Mouse (Mus musculus) forebrain, embryonic 16.5 days (tissue): Measurements from ENCODE around the gene Ppp1r37. TPM values are rescaled to one million over a fixed set of nuclear protein-coding genes. Genes with fewer than 3 reads are reported as not detected.

Source experiments
- ATAC-seq: fragments of 200-750 bp; cut with Nextera tagmentation; 2 replicates; pipeline ENCODE4 v1.8.0; 2017; ENCODE audit warnings: mild to moderate bottlenecking, moderate library complexity
- H3K27ac ChIP-seq: fragments of 300-500 bp; sonication (generic); 2 replicates; pipeline ENCODE4 v1.5.1; 2014; ENCODE audit warnings: low read length, control low read depth
- H3K27me3 ChIP-seq: fragments of 300-500 bp; sonication (generic); replicated peaks from 2 replicates; pipeline ENCODE4 v1.6.1; 2014; ENCODE audit warnings: low read length; ENCODE audit not compliant: control insufficient read depth, insufficient read depth
- H3K36me3 ChIP-seq: fragments of 300-500 bp; sonication (generic); 2 replicates; pipeline ENCODE4 v1.6.1; 2014; ENCODE audit not compliant: control insufficient read depth, insufficient read depth
- H3K4me1 ChIP-seq: fragments of 300-500 bp; sonication (generic); replicated peaks from 2 replicates; pipeline ENCODE4 v1.6.1; 2014; ENCODE audit warnings: low read length; ENCODE audit not compliant: control insufficient read depth, insufficient read depth
- H3K4me2 ChIP-seq: fragments of 300-500 bp; sonication (generic); 2 replicates; pipeline ENCODE4 v1.6.1; 2014; ENCODE audit warnings: mild to moderate bottlenecking, low read length, control low read depth
- H3K4me3 ChIP-seq: fragments of 300-500 bp; sonication (generic); replicated peaks from 2 replicates; pipeline ENCODE4 v1.5.1; 2014; ENCODE audit warnings: mild to moderate bottlenecking, low read length, control low read depth
- H3K9ac ChIP-seq: fragments of 300-500 bp; sonication (generic); replicated peaks from 2 replicates; pipeline ENCODE4 v1.6.1; 2014; ENCODE audit warnings: low read depth, low read length, control low read depth
- H3K9me3 ChIP-seq: fragments of 300-500 bp; sonication (generic); 2 replicates; pipeline ENCODE4 v1.6.1; 2016; ENCODE audit warnings: low read length; ENCODE audit not compliant: control insufficient read depth
- WGBS: fragments of 180-500 bp; shearing (Covaris S2); extraction: QIAGEN DNeasy Blood & Tissue Kit; methylation state at CpG from one replicate; pipeline ENCODE4 v1.1.7; 2014; 5-methylcytosine and 5-hydroxymethylcytosine counted together
- polyA plus RNA-seq: library from polyadenylated mRNA; unstranded; fragments of >200 nt; fragmentation: Nextera tagmentation; extraction: Ambion mirVana; gene quantifications from 2 replicates; pipeline ENCODE4 v1.2.1, GENCODE M21; 2015

Ppp1r37 gene
- polyA plus RNA-seq, 1 experiment from 2014 or later = 38.8 TPM

DNA sequence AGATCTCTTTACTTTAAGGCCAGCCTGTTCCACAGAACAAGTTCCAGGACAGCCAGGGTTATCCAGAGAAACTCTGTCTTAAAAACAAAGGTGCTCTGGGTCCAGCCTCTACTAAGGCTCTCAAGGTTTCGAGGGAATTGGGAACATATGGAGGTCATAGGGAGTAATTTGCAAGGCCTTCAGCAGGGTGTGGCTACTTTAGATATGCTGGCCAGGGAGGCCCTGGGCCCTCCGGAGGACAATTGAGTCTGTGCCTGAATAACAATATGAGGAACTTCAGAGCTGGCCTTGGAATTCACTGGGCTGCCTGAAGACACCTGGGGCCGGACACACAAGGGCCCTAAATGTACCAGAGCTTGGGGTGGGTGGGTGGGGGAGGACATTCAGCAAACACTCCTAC is 12.7 kb upstream of the Ppp1r37 start:
- Histone ChIP-seq H3K9ac (no peak overlapping the region), H3K4me3 (no peak overlapping the region), H3K36me3 (peaks cover 4% of the 10 kb centered on the region), H3K4me1 (peaks cover 24% of the 10 kb centered on the region), H3K9me3 (no peaks in the 10 kb centered on the region), H3K27ac (no peak overlapping the region), H3K4me2 (no peak overlapping the region), H3K27me3 (peaks cover 26% of the 10 kb centered on the region)
- 71% methylated on average over 3 of the region's 3 CpGs for WGBS
- ATAC-seq = no peak

DNA sequence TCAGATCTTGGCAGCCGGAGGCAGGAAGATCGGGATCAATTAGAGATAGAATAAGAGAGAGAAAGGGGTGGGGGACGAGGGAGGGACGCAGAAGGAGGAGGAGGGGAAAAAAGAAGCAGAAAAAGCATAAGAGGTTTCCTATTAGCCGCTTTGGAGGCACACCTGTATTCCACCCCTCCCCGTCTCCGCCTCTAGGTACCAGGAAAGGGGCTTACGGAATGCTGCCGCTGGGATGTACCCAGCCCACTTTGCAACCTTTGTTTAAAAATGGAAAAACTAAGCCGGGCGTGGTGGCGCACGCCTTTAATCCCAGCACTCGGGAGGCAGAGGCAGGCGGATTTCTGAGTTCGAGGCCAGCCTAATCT is 10.9 kb upstream of the Ppp1r37 start:
- H3K27ac ChIP-seq = no peak overlapping the region
- peaks cover 22% of the 10 kb centered on the region for H3K27me3 ChIP-seq
- peak overlapping the region; percentile 69 for H3K4me3 ChIP-seq
- H3K4me2 ChIP-seq = peak overlapping the region; percentile 87
- no peak; the same call in 1 of the 2 replicates for ATAC-seq
- H3K9ac ChIP-seq = peak overlapping the region; percentile 76
- no peaks in the 10 kb centered on the region for H3K9me3 ChIP-seq
- peaks cover 24% of the 10 kb centered on the region for H3K4me1 ChIP-seq
- WGBS = 26% methylated on average over 15 of the region's 16 CpGs
- no peaks in the 10 kb centered on the region for H3K36me3 ChIP-seq

DNA sequence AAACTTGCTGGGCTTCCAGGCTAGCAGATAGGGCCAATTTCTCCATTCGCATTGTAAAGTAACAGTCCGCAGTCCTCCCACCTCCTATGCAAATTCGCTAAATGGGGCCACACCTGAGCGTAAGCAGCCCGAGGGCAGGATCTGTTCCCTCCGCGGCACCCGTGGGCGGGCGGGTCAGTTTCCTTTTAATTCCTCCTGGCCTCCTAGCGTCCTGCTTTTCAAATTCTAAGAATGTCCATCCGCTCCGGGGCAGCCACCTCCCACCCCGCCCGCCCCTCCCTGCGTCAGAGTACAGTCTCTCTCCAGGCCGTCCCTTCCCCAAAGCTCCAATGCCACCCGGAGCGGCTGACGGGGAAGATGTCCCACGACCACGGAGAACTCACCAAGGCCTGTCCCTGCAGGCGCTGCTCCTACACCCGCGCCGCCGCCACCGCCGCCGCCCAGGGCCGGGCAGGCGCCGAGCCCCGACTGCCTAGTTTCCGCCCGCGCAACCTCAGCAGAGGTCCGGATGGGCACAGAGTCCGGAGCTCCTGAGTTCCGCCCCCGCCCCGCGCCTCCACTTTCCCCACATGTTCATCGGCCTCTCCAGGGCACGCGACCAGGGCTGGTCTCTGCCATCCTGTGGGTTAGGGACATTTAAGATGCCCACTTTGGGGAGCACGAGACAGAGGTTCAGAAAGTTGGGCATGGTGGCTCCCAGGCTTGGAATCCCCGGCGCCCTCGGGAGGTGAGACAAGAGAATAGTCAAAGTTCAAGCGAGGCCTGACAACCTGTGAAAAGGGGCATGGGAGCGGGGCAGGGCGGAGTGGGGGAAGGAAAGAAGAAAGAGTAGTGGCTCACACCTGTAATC is 10.3 kb upstream of the Ppp1r37 start:
- no peaks in the 10 kb centered on the region for H3K9me3 ChIP-seq
- peak overlapping the region; percentile 48; the same call in 1 of the 2 replicates for H3K27ac ChIP-seq
- peak overlapping the region; percentile 87 for H3K4me2 ChIP-seq
- H3K4me1 ChIP-seq = peaks cover 24% of the 10 kb centered on the region
- peaks cover 16% of the 10 kb centered on the region for H3K27me3 ChIP-seq
- H3K36me3 ChIP-seq = no peaks in the 10 kb centered on the region
- H3K4me3 ChIP-seq = peak overlapping the region; percentile 69
- WGBS = under 1% methylated on average over 52 of the region's 53 CpGs
- H3K9ac ChIP-seq = peak overlapping the region; percentile 76
- ATAC-seq = peak; percentile 91

DNA sequence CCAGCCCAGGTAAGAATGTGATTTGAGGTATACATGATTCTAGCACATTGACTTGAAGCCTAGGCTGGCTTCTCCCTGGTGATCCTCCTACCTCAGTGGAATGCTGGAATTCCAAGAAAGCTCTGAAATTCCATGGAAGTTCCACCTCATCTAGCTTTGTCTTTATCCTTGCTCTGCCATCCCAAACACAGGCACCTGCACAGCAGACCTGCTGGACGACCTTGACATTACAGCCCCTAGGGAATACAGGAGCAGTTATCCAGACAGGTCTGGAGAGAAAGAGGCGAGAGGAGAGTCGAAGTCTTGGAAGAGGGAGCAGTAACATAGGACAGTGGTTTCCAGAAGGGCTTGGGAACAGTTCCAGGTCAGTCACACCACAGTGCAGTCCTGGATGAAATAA is 6.8 kb upstream of the Ppp1r37 start:
- no peaks in the 10 kb centered on the region for H3K9me3 ChIP-seq
- H3K27ac ChIP-seq = no peak overlapping the region
- H3K9ac ChIP-seq = no peak overlapping the region
- ATAC-seq = no peak
- no peaks in the 10 kb centered on the region for H3K27me3 ChIP-seq
- WGBS = 90% methylated on average over 3 of the region's 3 CpGs
- no peak overlapping the region for H3K4me2 ChIP-seq
- no peak overlapping the region for H3K4me3 ChIP-seq
- H3K36me3 ChIP-seq = peaks cover 7% of the 10 kb centered on the region
- H3K4me1 ChIP-seq = peaks cover 17% of the 10 kb centered on the region

DNA sequence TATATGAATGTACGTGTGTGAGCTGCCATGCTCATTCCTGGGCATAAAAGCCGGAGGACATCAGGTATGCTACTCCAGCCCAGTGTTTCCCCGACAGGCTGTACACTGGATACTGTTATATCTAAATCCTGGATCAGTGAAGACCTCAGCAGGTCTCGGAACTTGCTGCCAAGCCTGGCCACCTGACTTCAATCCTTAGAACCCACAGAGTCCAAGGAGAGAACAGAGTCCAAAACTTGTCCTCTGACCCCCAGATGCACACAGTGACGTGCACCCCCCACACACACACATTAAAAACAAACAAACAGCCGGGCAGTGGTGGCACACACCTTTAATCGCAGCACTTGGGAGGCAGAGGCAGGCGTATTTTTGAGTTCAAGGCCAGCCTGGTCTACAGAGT is 4.5 kb upstream of the Ppp1r37 start:
- Histone ChIP-seq H3K27me3 (no peaks in the 10 kb centered on the region), H3K4me3 (no peak overlapping the region), H3K4me1 (peaks cover 15% of the 10 kb centered on the region), H3K36me3 (peaks cover 12% of the 10 kb centered on the region), H3K9ac (no peak overlapping the region), H3K4me2 (no peak overlapping the region), H3K9me3 (0 out of 2 replicates have a peak, but pooled peaks cover 3% of the 10 kb centered on the region), H3K27ac (no peak overlapping the region)
- no peak for ATAC-seq
- 93% methylated on average over 8 of the region's 8 CpGs for WGBS

DNA sequence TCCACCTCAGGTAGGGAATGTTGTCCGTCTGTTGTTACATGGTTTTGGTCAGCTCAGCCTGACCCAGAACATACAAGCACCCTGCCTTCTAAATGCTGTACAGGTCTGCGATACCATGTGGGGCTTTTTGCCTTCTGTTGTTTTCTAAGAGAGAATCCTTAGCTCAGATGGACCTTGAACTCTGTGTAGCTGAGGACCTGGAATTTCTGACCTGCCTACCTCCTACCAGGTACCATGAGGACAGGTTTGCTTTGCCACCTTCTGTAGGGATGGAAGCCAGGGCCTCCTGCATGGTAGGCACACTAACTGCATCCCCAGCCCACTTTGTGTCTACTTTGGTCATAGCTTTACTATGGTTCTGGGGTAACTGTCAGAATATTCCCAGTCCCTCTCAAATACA is 2.9 kb upstream of the Ppp1r37 start:
- Histone ChIP-seq H3K4me3 (no peak overlapping the region), H3K9me3 (0 out of 2 replicates have a peak, but pooled peaks cover 3% of the 10 kb centered on the region), H3K4me1 (peaks cover 13% of the 10 kb centered on the region), H3K27me3 (no peaks in the 10 kb centered on the region), H3K9ac (no peak overlapping the region), H3K4me2 (no peak overlapping the region), H3K27ac (no peak overlapping the region), H3K36me3 (peaks cover 12% of the 10 kb centered on the region)
- 98% methylated on average over 2 of the region's 2 CpGs for WGBS
- no peak for ATAC-seq

DNA sequence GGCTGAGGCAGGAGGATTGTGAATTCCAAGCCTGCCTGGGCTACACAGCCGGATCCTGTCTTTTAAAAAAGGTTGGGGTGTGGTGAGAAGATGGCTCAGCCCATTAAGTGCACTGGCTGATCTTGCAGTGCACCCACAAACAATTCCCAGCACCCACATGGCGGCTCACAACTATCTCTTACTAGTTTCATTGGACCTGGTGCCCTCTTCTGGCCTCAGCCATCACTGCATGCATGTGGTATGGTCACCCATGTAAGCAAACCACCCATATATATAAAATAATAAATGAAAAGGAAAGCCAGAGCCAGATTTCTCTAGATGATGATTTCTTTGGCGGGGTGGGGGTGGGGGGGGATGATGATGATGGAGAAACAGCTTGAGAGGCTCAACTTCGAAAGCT is 1.6 kb upstream of the Ppp1r37 start:
- 91% methylated on average over 4 of the region's 4 CpGs for WGBS
- Histone ChIP-seq H3K4me2 (no peak overlapping the region), H3K27ac (no peak overlapping the region), H3K4me3 (no peak overlapping the region), H3K9ac (no peak overlapping the region), H3K27me3 (no peaks in the 10 kb centered on the region), H3K36me3 (peaks cover 12% of the 10 kb centered on the region), H3K4me1 (peaks cover 27% of the 10 kb centered on the region), H3K9me3 (0 out of 2 replicates have a peak, but pooled peaks cover 3% of the 10 kb centered on the region)
- ATAC-seq = no peak

DNA sequence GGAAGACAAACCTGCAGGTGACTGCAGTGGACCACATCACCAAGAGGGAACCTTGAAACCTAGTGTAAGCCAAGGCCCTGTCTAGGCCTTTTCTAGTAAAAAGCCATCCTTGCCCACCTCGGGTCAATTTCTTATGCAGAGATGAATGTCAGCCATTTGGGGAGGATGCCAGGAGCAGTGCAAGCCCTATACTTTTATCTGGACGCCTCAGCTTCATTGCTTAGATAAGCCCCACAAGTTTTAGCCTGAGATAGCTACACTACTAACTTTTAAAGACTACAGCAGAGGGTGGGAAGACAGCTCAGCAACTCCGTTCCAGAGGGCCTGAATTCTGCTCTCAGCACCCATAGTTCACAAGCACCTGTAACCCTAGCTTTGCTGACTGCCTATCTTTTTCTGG is 1.0 kb upstream of the Ppp1r37 start:
- Histone ChIP-seq H3K9ac (no peak overlapping the region), H3K27me3 (no peaks in the 10 kb centered on the region), H3K4me2 (no peak overlapping the region), H3K9me3 (0 out of 2 replicates have a peak, but pooled peaks cover 3% of the 10 kb centered on the region), H3K4me3 (no peak overlapping the region), H3K4me1 (peaks cover 32% of the 10 kb centered on the region), H3K27ac (no peak overlapping the region), H3K36me3 (peaks cover 12% of the 10 kb centered on the region)
- 92% methylated on average over 3 of the region's 3 CpGs for WGBS
- ATAC-seq = no peak

DNA sequence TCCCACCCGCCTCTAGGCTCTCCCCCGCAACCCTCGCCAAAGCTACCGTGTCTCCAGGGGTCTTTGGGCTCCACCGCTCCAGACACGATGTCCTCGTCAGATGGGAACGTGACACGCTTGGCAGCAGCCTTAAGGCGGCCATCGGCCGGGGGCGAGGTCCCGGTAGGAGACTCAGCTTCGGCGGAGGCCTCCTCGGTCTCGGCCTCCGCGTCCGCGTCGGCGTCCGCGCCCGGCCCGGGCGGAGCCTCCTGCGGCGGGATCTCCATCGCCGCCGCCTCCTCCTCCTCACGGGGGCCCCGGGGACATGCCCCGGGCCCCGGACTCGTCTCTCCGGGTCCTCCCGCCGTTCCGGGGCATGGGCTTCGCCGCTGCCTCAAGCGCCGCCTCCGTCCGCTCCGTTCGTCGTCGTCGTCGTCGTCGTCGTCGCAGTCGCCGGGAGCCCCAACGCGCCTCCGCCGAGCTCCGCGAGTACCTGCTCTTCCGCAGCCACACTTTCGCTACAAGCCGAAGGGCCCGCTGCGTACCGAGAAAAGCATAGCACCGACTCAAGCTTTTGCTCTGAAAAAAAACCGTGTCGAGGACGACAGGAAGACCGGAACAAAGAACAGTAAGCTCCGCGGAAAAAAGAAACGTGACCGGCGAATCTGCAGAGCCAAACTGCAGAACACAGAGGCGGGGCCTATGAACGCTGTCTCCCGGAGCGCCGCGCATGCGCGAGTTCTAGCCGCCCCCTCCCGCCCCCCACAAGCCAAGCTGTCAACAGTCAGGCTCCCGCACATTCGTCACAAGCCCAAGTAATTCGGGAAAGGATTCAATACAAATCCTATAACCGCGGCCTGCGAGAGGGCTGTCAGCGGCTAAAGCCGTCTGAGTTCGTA is 872 bp downstream of the Ppp1r37 start:
- Histone ChIP-seq H3K9ac (peak overlapping the region; percentile 92), H3K27ac (peak overlapping the region; percentile 96), H3K36me3 (peaks cover 12% of the 10 kb centered on the region), H3K4me1 (peaks cover 43% of the 10 kb centered on the region), H3K27me3 (no peaks in the 10 kb centered on the region), H3K4me2 (peak overlapping the region; percentile 97), H3K9me3 (0 out of 2 replicates have a peak, but pooled peaks cover 3% of the 10 kb centered on the region), H3K4me3 (peak overlapping the region; percentile 98)
- under 1% methylated on average over 102 of the region's 102 CpGs for whole genome bisulfite sequencing
- peak; percentile 91 for ATAC-seq
